Mouse (Mus musculus) testis, adult 2 months (tissue): Measurements from ENCODE around the gene 6820408C15Rik. TPM values are rescaled to one million over a fixed set of nuclear protein-coding genes. Genes with fewer than 3 reads are reported as not detected.

Experiments
- H3K27ac ChIP-seq: fragments of 200-500 bp; 2 replicates; pipeline ENCODE4 v1.5.1; 2012; ENCODE audit warnings: low read depth, low read length; ENCODE audit not compliant: control insufficient read depth, insufficient read depth
- H3K27me3 ChIP-seq: fragments of 200-500 bp; 2 replicates; pipeline ENCODE4 v1.6.1; 2012; ENCODE audit warnings: mild to moderate bottlenecking, low read length, moderate library complexity; ENCODE audit not compliant: control insufficient read depth, insufficient read depth
- H3K36me3 ChIP-seq: fragments of 200-500 bp; 2 replicates; pipeline ENCODE4 v1.6.1; 2012; ENCODE audit warnings: mild to moderate bottlenecking, low read length; ENCODE audit not compliant: control insufficient read depth, insufficient read depth
- H3K4me1 ChIP-seq: fragments of 200-500 bp; 2 replicates; pipeline ENCODE4 v1.6.1; 2012; ENCODE audit warnings: low read length; ENCODE audit not compliant: control insufficient read depth, insufficient read depth
- H3K4me3 ChIP-seq: fragments of 200-500 bp; 2 replicates; pipeline ENCODE4 v1.5.1; 2012; ENCODE audit warnings: low read depth, mild to moderate bottlenecking, low read length, moderate library complexity, mixed read lengths; ENCODE audit not compliant: control insufficient read depth
- CTCF ChIP-seq: fragments of 200-500 bp; IDR thresholded peaks from 2 replicates; pipeline ENCODE4 v1.5.1; 2012; ENCODE audit warnings: low read depth, mild to moderate bottlenecking, inconsistent platforms, low read length, moderate library complexity; ENCODE audit not compliant: control insufficient read depth, insufficient read depth, insufficient replicate concordance
- POLR2A ChIP-seq: fragments of 200-500 bp; IDR thresholded peaks from 2 replicates; pipeline ENCODE4 v1.6.1; 2012; ENCODE audit warnings: low read depth, mild to moderate bottlenecking, inconsistent platforms, low read length, moderate library complexity; ENCODE audit not compliant: control insufficient read depth
- polyA plus RNA-seq: library from polyadenylated mRNA; depleted of rRNA; stranded (reverse); fragments of >200 nt; gene quantifications from 2 replicates; pipeline ENCODE4 v1.2.3, GENCODE M21; 2012

6820408C15Rik gene
- polyA plus RNA-seq, 1 experiment, result 54.7 TPM

GRCm38 (mm10) chr2:152436405-152436901, 21.1 kb downstream of the 6820408C15Rik start:
- Histone ChIP-seq H3K27ac (no peak overlapping the region), H3K36me3 (no peaks in the 10 kb centered on the region; the same call in 1 of the 2 replicates), H3K4me3 (no peak overlapping the region), H3K27me3 (no peaks in the 10 kb centered on the region), H3K4me1 (no peaks in the 10 kb centered on the region)
- no peak for TF ChIP-seq CTCF
- TF ChIP-seq POLR2A, result no peak

- H3K36me3 ChIP-seq, result no peaks in the 10 kb centered on the region; the same call in 1 of the 2 replicates
- H3K4me3 ChIP-seq, result peak overlapping the region; percentile 84
- H3K4me1 ChIP-seq, result no peaks in the 10 kb centered on the region
- no peak overlapping the region for H3K27ac ChIP-seq
- no peaks in the 10 kb centered on the region for H3K27me3 ChIP-seq
- TF ChIP-seq CTCF (peak; percentile 81), POLR2A (0 out of 2 replicates have a peak, but pooled peaks have one; percentile 35)
These were observed 21.8 kb downstream of the 6820408C15Rik start for GRCm38 (mm10) chr2:152436983-152437860.

GRCm38 (mm10) chr2:152438963-152439362, 23.6 kb downstream of the 6820408C15Rik start:
- Histone ChIP-seq H3K27me3 (no peaks in the 10 kb centered on the region), H3K4me1 (no peaks in the 10 kb centered on the region), H3K27ac (no peak overlapping the region), H3K36me3 (no peaks in the 10 kb centered on the region; the same call in 1 of the 2 replicates), H3K4me3 (no peak overlapping the region)
- TF ChIP-seq POLR2A (no peak), CTCF (no peak)

GRCm38 (mm10) chr2:152439833-152440232, 24.4 kb downstream of the 6820408C15Rik start:
- H3K4me1 ChIP-seq, result no peaks in the 10 kb centered on the region
- no peak overlapping the region for H3K27ac ChIP-seq
- TF ChIP-seq CTCF (no peak), POLR2A (no peak)
- no peak overlapping the region for H3K4me3 ChIP-seq
- no peaks in the 10 kb centered on the region for H3K27me3 ChIP-seq
- H3K36me3 ChIP-seq, result no peaks in the 10 kb centered on the region; the same call in 1 of the 2 replicates

DNA sequence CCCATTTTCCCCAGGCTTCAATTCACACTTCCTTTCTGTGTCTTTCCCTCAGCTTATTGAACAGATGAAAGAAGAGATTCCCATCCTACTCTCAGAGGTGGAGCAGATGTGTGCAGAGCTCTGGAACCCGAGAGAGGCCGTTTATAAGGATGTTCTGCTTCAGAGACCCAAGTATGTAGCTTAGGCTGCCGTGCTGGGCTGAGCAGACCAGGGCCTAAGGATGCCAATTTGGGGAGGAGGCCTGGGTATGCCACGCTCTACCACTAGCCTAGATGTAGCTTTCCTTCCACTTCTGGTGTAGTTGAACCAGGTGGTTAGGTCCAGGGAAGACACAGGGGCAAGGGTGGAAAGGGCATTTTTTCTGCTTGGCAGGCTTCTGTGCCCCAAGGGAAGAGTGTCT, 26.9 kb downstream of the 6820408C15Rik start:
- Histone ChIP-seq H3K4me1 (no peaks in the 10 kb centered on the region), H3K27ac (no peak overlapping the region), H3K4me3 (no peak overlapping the region), H3K27me3 (no peaks in the 10 kb centered on the region), H3K36me3 (no peaks in the 10 kb centered on the region; the same call in 1 of the 2 replicates)
- TF ChIP-seq POLR2A, result no peak
- no peak for TF ChIP-seq CTCF

DNA sequence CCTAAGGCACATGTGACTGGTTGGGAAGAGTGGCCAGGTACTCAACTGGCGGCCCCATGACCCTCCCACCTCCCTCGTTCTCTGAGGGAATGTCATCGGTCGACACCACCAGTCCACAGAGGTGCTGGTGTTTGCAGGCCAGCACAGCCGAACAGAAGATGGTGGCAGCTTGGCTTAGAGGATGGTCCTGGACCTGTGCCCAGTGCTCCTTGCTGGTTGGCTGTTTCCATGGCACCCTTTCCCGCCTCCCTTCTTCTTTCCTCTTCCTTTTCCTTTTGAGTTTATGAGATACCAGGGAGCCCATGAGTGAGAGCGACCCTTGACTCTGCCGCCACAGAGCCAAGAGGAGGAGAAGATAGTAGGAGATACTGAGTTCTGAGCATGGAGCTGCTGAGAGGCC, 27.9 kb downstream of the 6820408C15Rik start:
- TF ChIP-seq CTCF (no peak), POLR2A (no peak)
- Histone ChIP-seq H3K4me3 (no peak overlapping the region), H3K27me3 (no peaks in the 10 kb centered on the region), H3K36me3 (no peaks in the 10 kb centered on the region), H3K4me1 (no peaks in the 10 kb centered on the region), H3K27ac (no peak overlapping the region)

DNA sequence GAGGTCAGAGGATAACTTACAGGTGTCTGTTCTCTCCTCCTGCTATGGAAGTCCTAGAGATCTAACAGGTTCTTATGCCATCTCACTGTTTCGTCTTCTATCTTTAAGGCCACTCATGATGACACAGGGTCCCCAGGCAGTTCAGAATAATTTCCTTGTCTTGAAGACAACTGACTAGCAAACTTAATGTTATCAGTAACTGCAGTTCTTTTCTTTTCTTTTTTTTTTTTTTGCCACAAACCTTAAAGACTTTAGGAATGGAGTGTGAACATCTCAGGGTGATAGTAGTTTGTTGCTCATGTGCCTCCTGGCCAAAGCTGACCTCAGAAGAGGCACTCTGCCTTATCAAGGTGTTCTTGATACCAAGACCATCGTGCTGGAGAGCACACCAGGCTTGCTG, 31.3 kb downstream of the 6820408C15Rik start:
- H3K27me3 ChIP-seq, result no peaks in the 10 kb centered on the region
- no peak overlapping the region for H3K4me3 ChIP-seq
- H3K27ac ChIP-seq, result no peak overlapping the region
- TF ChIP-seq CTCF, result no peak
- no peak for TF ChIP-seq POLR2A
- H3K4me1 ChIP-seq, result no peaks in the 10 kb centered on the region
- H3K36me3 ChIP-seq, result no peaks in the 10 kb centered on the region

DNA sequence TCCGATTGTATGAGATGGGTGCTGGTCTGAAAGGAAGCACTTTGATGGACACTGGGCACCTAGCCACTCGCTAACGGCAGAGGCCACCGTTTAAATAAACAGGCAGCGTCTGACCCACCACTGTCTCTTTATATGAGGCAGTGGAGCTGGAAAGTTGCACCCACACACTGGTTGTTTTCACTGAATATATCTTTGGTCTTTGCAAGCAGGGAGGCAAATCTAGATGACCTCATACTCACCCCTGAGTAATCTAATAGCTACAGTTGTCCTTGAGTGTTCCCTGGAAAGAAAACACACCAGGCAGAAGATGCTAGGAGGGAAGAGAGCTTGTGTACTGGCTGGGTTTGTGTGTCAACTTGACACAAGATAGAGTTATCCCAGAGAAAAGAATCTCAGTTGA, 32.1 kb downstream of the 6820408C15Rik start:
- Histone ChIP-seq H3K27ac (no peak overlapping the region), H3K4me3 (no peak overlapping the region), H3K36me3 (no peaks in the 10 kb centered on the region), H3K27me3 (no peaks in the 10 kb centered on the region), H3K4me1 (no peaks in the 10 kb centered on the region)
- no peak for TF ChIP-seq POLR2A
- TF ChIP-seq CTCF, result no peak
